Mouse (Mus musculus): ENCODE measurements around the gene Olfr50.

Olfr50 gene

GRCm38 (mm10) chr2:36790238-36790637 lies at the start of gene Olfr50:
Gene Olfr50 (plus strand): TSS chr2:36790538.
- DNase-seq (ENCODE audit: low spot score in 2 of 2) = no peak

- no peak for DNase-seq (ENCODE audit: low spot score in 2 of 2)
These were observed 6.4 kb upstream of the Olfr50 start, which contains the start of gene Olfr348 for GRCm38 (mm10) chr2:36783976-36784375. Gene Olfr348 (plus strand): TSS chr2:36784276.

DNA sequence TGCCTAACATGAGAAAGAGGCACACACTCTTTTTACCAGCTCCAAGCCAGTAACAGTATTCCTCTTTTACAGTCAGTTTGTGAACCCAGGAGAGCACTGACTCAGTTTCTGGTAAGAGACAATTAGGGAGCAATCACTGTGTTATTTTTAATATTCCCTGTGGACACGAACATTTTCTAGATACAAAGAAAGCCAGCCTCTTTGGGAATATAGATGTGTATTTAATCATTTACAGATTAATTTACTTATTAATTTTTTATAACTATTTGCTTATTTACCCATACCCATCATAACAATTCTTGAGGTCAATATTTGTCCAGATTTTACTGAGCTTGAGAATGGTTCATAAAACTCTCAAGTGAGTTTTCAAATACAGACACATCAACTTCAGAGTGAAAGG lies 26.6 kb downstream of the Olfr50 start, which contains the start of gene Olfr3:
Gene Olfr3, minus strand, starts transcription at position 101 of the 400 bp plus-strand sequence.
- DNase-seq (ENCODE audit: low spot score in 2 of 2) = no peak

DNA sequence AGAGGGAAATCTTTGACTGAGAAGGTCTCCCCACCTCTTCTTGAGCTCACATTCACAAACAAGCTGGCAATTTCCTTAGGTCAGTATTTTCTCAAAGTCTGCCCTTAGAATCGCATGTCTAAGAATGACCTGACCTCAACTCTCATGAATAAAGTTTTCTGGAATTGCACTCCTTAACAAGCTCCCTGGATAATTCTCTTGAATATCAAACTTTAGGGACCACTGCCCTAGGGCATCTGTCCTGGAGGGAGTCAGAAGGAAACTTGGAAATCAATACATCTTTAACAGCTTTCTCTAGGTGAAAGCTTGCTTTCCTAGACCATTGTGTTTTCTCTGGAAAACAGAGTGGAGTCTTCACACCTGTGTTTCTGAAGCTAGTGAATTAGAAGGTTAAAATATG lies 55.7 kb downstream of the Olfr50 start, which contains the start of gene Olfr350:
Gene Olfr350, plus strand, starts transcription at position 301 of the 400 bp plus-strand sequence.
- no peak for DNase-seq (ENCODE audit: low spot score in 2 of 2)

All from frontal cortex, postnatal 25 days (tissue).